Mouse (Mus musculus): ENCODE measurements around the gene Myadml2.

Gene Myadml2

GRCm38 (mm10) chr11:120608241-120609034 lies 39.5 kb downstream of the Myadml2 start, which contains the start of gene Npb:
Gene Npb (plus strand): TSS chr11:120608477.
- DNase-seq (ENCODE audit: low spot score), result no peak

GRCm38 (mm10) chr11:120606764-120607163 lies 41.2 kb downstream of the Myadml2 start:
- no peak for DNase-seq (ENCODE audit: low spot score)

- DNase-seq (ENCODE audit: low spot score), result no peak
Observed at GRCm38 (mm10) chr11:120605667-120606066, 42.3 kb downstream of the Myadml2 start.

GRCm38 (mm10) chr11:120603545-120603944 lies 44.4 kb downstream of the Myadml2 start:
- no peak for DNase-seq (ENCODE audit: low spot score)

GRCm38 (mm10) chr11:120600716-120601115 lies 47.2 kb downstream of the Myadml2 start:
- DNase-seq (ENCODE audit: low spot score), result no peak

- no peak for DNase-seq (ENCODE audit: low spot score)
Observed at GRCm38 (mm10) chr11:120598990-120599549, 48.9 kb downstream of the Myadml2 start.

- DNase-seq (ENCODE audit: low spot score), result peak; percentile 50
Observed at GRCm38 (mm10) chr11:120598283-120598989, 49.5 kb downstream of the Myadml2 start, which contains the start of the genes Alyref and Anapc11. Gene Alyref (minus strand): TSS chr11:120598365. Gene Anapc11 (plus strand): TSS chr11:120598421.

GRCm38 (mm10) chr11:120597240-120598235 lies 50.4 kb downstream of the Myadml2 start:
- no peak for DNase-seq (ENCODE audit: low spot score)

Data from layer of hippocampus, adult 9-10 months (tissue).